Mouse (Mus musculus) monocyte, adult 2 months (primary cell): Measurements from ENCODE around the gene Itga5.

ENCODE experiments used
- DNase-seq, 2 experiments: peaks; one replicate each; pipeline ENCODE4 v3.0.0; 2022; ENCODE audit warnings: low spot score in 2 of 2, low read depth in 1 of 2

Itga5 gene

GRCm38 (mm10) chr15:103295851-103296250 lies 70.7 kb downstream of the Itga5 start:
- no peak for DNase-seq

- DNase-seq: no peak
These were observed 71.9 kb downstream of the Itga5 start for GRCm38 (mm10) chr15:103294649-103295048.
